Mouse (Mus musculus) E14TG2a.4 (cell line): ENCODE data around the gene Wipf1.
A peak's percentile ranks its signal among the peaks of the same experiment; 100 is the strongest.

Experiments used
- H3K27me3 ChIP-seq: 2 replicates; pipeline ENCODE4 v1.6.1; 2014; ENCODE audit warnings: low read length, control low read depth; ENCODE audit not compliant: insufficient read depth
- H3K36me3 ChIP-seq: 2 replicates; pipeline ENCODE4 v1.6.1; 2014; ENCODE audit warnings: low read length, control low read depth; ENCODE audit not compliant: insufficient read depth
- H3K4me1 ChIP-seq: replicated peaks from 2 replicates; pipeline ENCODE4 v1.6.1; 2014; ENCODE audit warnings: low read depth, low read length, control low read depth
- H3K4me3 ChIP-seq: replicated peaks from 2 replicates; pipeline ENCODE4 v1.5.1; 2014; ENCODE audit warnings: mild to moderate bottlenecking, low read length
- H3K9me3 ChIP-seq: 2 replicates; pipeline ENCODE4 v1.6.1; 2014; ENCODE audit warnings: low read length, control low read depth
- CTCF ChIP-seq: conservative IDR thresholded peaks from 2 replicates; pipeline ENCODE4 v1.5.1; 2014; ENCODE audit warnings: low read length
- NANOG ChIP-seq: IDR thresholded peaks from 2 replicates; pipeline ENCODE4 v1.6.1; 2014; ENCODE audit warnings: borderline replicate concordance, low read length, mixed read lengths
- POU5F1 ChIP-seq: IDR thresholded peaks from 2 replicates; pipeline ENCODE4 v1.6.1; 2014; ENCODE audit warnings: low read length, borderline replicate concordance

Gene Wipf1

DNA sequence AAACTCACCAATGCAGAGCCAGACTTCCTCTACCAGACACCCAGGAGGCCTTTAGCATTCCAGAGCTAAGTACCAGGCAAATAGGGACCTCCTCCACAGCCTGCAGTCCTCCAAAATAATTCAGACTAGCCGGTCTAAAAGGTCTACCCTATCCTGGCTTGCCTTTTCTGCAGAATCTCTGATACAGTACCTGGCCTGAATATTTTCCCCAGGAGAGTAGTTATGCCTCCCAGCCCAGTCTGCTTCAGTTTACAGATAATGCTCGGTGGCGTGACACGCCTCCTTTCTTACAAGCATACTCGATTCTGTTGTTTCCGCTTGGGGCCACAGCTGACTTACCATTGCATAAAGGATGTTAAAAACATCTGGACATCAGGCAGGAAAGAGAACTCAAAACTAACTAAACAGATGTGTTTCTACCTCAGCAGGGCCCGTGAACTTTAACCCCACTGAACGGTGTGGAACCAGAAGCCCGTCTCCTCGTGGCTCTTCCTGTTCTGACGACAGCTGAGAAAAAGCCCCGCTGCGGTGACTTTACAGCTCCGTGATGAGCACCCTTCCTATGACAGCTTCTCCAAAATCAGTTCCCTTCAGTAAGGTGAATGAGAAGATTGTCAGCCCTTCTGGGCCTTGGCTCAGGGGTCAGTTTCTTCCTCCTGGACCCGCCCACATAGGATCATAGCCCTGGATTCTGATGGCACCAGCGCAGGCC lies 33.8 kb downstream of the Wipf1 start:
- Histone ChIP-seq H3K9me3 (no peaks in the 10 kb centered on the region), H3K4me3 (no peak overlapping the region), H3K27me3 (no peaks in the 10 kb centered on the region), H3K36me3 (no peaks in the 10 kb centered on the region), H3K4me1 (0 out of 2 replicates have a peak, but pooled peaks cover 3% of the 10 kb centered on the region)
- TF ChIP-seq CTCF (no peak), POU5F1 (no peak), NANOG (no peak)

DNA sequence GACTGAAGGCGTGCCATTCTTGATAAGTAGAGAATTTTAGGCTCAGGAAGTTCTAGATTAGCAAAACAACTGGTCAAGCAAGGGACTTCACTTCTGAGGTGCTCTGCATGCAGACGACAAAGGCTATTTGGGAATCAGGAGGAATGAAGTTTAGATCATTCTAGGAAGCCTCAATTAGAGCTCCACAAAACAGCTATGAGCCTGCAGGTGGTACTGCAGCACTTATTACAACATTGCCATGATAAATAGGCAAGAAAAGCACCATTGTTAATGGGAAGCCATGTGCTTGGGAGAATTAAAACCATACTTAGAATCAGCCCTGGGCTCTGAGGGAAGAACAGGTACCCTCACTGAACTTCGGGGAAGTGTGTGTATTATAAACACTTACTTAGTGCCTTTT lies 36.0 kb downstream of the Wipf1 start:
- H3K4me3 ChIP-seq = no peak overlapping the region
- no peaks in the 10 kb centered on the region for H3K36me3 ChIP-seq
- H3K27me3 ChIP-seq = no peaks in the 10 kb centered on the region
- H3K9me3 ChIP-seq = no peaks in the 10 kb centered on the region
- TF ChIP-seq CTCF = no peak
- no peak for TF ChIP-seq POU5F1
- TF ChIP-seq NANOG = no peak
- H3K4me1 ChIP-seq = 0 out of 2 replicates have a peak, but pooled peaks cover 3% of the 10 kb centered on the region

DNA sequence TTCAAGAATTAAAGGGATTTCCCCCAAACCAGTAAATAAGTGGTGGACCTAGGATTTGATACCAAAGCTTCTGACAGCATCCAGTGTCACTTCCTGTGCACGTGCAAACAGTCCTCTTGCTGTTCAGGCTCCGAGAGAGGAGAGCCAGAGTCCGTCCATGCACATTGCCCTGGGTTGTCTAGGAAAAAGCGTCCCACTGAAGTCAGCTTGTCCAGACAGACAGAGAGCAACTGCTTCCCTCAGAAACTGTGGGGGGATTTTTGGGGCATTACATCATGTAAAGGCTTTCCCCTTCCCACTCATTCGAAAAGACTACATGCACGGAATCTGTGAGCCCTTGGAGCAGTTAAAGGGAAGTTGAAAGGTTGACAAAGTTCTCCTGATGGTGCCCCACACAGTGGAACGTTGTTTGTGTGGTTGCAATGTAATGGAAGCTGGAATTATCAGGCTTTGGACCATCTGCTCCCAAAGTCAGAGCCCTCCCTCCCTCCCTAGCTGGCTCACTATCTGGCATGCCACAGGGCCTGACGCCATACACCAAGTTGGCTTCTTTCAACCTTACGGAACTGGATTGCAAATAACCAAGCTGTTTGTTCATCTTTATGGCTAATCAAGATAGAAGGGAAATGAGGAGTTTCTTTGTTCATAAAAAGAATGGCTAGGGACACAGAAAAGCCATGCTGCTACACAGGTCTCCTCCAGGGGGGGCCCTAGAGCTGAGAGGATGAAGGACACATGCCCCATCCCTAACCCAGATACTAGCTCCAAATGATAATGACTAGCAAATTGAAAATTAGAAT lies 37.9 kb downstream of the Wipf1 start:
- peaks cover 9% of the 10 kb centered on the region for H3K4me1 ChIP-seq
- H3K36me3 ChIP-seq = no peaks in the 10 kb centered on the region
- H3K27me3 ChIP-seq = 0 out of 2 replicates have a peak, but pooled peaks cover 3% of the 10 kb centered on the region
- no peaks in the 10 kb centered on the region for H3K9me3 ChIP-seq
- TF ChIP-seq CTCF (peak; percentile 83), NANOG (no peak)
- H3K4me3 ChIP-seq = no peak overlapping the region

DNA sequence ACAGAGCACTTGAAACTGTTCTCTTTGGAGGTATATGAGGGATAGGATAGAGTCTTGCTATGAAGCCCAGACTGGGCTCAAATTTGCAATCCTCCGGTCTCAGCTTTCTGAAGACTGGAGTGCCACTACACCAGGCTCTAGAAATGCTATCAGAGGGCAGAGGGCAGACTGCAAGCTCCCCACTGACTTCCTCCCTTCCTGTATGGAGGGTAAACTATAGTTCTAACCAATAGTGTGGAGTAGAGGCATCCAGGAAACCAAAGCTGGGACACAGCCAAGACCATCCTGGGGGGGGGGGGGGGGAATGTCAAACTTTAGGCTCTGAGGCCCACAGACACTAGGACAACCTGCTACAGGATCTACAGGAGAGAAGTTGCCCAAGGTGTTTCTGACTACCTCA lies 39.1 kb downstream of the Wipf1 start:
- H3K9me3 ChIP-seq = no peaks in the 10 kb centered on the region
- no peak overlapping the region for H3K4me3 ChIP-seq
- TF ChIP-seq POU5F1 = no peak
- TF ChIP-seq NANOG = no peak
- no peak for TF ChIP-seq CTCF
- peaks cover 17% of the 10 kb centered on the region for H3K4me1 ChIP-seq
- H3K36me3 ChIP-seq = no peaks in the 10 kb centered on the region
- H3K27me3 ChIP-seq = 0 out of 2 replicates have a peak, but pooled peaks cover 6% of the 10 kb centered on the region

DNA sequence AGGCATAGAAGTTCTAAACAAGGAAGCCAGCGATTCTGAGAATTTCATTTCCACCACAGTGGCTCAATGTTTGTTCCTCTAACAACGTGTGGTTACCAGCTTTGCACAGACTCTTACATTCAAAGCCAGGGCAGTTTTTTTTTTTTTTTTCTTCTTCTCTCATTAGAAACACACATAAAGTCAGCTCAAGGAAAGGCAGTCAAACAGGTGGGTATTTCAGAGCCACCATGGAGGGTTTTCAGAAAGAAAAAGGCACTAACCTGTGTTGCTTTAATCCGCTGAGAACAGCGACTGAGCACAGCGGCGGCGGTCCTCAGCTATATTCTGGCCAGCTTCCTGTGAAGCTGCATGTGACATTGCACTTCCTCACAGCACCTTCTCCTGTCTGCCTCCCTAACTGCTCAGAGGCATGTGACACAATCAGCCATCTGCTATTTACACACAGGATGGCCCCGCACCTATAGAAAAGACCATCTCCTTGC lies 43.4 kb downstream of the Wipf1 start:
- H3K9me3 ChIP-seq = no peaks in the 10 kb centered on the region
- TF ChIP-seq CTCF (no peak), POU5F1 (no peak), NANOG (no peak)
- peak overlapping the region; percentile 43 for H3K4me3 ChIP-seq
- peaks cover 8% of the 10 kb centered on the region; the same call in 1 of the 2 replicates for H3K27me3 ChIP-seq
- H3K4me1 ChIP-seq = peaks cover 40% of the 10 kb centered on the region
- H3K36me3 ChIP-seq = no peaks in the 10 kb centered on the region

DNA sequence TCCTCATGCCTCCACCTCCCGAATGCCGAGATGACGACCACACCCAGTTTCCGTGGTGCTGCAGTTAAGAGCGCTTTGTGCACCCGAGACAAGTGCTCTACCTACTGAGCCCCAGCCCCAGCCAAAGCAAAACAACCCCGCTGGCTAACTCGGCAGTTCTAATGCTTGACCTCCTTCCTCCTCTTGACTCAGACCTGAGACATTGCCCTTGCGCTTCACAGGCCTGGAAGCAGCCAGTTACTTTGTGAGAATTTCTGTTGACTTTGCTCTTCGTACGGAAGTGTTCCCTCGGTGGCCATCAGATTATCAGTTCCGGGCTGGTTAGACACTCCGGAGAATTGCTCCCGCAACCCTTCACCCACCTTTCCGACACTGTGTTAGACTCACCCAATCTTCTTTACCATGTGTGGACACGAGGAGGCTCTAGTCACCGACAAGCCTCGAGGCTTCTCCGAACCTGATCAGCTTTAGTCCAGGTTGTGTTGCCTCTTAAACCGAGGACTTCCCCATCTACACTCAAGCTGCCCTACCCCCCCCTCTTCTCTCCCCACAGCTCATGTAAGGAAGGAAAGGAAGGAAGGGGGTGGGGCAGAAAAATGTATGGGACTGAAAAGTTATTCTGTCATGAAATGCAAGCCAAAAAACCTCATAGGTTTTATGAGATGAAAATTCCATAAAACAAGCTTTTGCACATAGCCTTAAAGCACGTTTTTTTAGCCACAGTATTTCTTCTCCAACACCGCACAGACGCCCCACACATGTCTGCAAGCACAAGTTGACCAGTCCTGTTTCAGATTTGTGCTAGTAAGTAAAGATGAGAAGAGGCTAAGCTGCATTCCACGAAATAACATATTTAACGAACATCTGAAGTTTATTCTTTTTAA lies 44.1 kb downstream of the Wipf1 start:
- TF ChIP-seq POU5F1 (no peak), NANOG (no peak), CTCF (no peak)
- Histone ChIP-seq H3K27me3 (peaks cover 8% of the 10 kb centered on the region; the same call in 1 of the 2 replicates), H3K4me3 (peak overlapping the region; percentile 68), H3K36me3 (no peaks in the 10 kb centered on the region), H3K9me3 (no peaks in the 10 kb centered on the region), H3K4me1 (peaks cover 40% of the 10 kb centered on the region)

DNA sequence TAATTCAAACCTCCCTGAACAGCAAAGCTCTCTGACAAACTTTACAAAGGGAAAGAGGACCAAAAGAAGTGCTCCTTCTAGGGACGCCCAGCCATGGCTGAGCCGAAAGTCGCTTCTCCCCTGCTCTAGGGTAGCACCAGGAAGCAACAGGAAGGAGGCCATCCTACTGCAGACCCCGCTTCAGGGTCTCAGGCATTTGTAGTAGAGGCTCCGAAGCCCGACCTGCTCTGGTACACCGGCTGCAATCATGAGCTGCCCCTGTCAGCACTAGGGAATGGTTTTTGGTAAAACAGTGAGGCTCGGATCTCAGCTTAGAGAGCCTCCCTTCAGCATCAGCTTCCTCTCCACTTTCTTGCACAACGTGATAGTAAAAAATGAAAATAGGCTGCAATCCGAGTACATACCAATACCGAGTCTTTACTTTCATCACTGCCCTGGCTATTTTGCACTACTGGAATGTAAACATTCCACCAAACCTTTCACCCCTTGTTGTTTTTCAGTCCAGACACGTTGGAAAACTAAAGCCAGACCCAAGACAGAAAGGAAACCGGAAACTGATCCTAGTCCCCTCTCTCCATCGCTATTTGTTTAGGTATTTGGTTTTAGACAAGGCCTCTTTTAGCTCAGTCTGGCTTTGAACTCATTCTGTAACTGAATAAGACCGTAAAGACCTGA lies 44.8 kb downstream of the Wipf1 start:
- Histone ChIP-seq H3K4me1 (peaks cover 40% of the 10 kb centered on the region), H3K36me3 (no peaks in the 10 kb centered on the region), H3K9me3 (no peaks in the 10 kb centered on the region), H3K27me3 (peaks cover 8% of the 10 kb centered on the region; the same call in 1 of the 2 replicates), H3K4me3 (peak overlapping the region; percentile 68)
- TF ChIP-seq CTCF (no peak), POU5F1 (no peak), NANOG (no peak)
